Mouse (Mus musculus) thymus, adult 2 months (tissue): ENCODE results near the gene Kat2b. TPM values are rescaled to one million over a fixed set of nuclear protein-coding genes. Genes with fewer than 3 reads are reported as not detected.

Experiments used
- DNase-seq: peaks from one replicate; pipeline ENCODE4 v3.0.0; 2021
- H3K27ac ChIP-seq: fragments of 200-500 bp; 2 replicates; pipeline ENCODE4 v1.5.1; 2012; ENCODE audit warnings: low read length, control low read depth; ENCODE audit not compliant: control insufficient read depth, insufficient read depth
- H3K27me3 ChIP-seq: fragments of 200-500 bp; 2 replicates; pipeline ENCODE4 v1.6.1; 2012; ENCODE audit warnings: mild to moderate bottlenecking, low read length, moderate library complexity, mixed read lengths; ENCODE audit not compliant: control insufficient read depth, insufficient read depth
- H3K36me3 ChIP-seq: fragments of 200-500 bp; 2 replicates; pipeline ENCODE4 v1.6.1; 2012; ENCODE audit warnings: mild to moderate bottlenecking, low read length, moderate library complexity; ENCODE audit not compliant: control insufficient read depth, insufficient read depth
- H3K4me1 ChIP-seq: fragments of 200-500 bp; replicated peaks from 2 replicates; pipeline ENCODE4 v1.6.1; 2012; ENCODE audit warnings: low read length; ENCODE audit not compliant: control insufficient read depth, insufficient read depth
- H3K4me3 ChIP-seq: fragments of 200-500 bp; 2 replicates; pipeline ENCODE4 v1.5.1; 2012; ENCODE audit warnings: mild to moderate bottlenecking, low read length, control low read depth, moderate library complexity; ENCODE audit not compliant: control insufficient read depth, insufficient read depth
- CTCF ChIP-seq: fragments of 200-500 bp; IDR thresholded peaks from 2 replicates; pipeline ENCODE4 v1.5.1; 2012; ENCODE audit warnings: mild to moderate bottlenecking, control low read depth, low read length, moderate library complexity, borderline replicate concordance; ENCODE audit not compliant: control insufficient read depth, poor library complexity, insufficient read depth; ENCODE audit errors: extremely low read depth
- POLR2A ChIP-seq: fragments of 200-500 bp; IDR thresholded peaks from 2 replicates; pipeline ENCODE4 v1.6.1; 2012; ENCODE audit warnings: mild to moderate bottlenecking, low read length, control low read depth, moderate library complexity; ENCODE audit not compliant: control insufficient read depth, poor library complexity, insufficient read depth; ENCODE audit errors: extremely low read depth
- WGBS: fragments of 180-500 bp; shearing (Covaris S2); methylation state at CpG from one replicate; pipeline ENCODE4 v1.1.7; 2018; 5-methylcytosine and 5-hydroxymethylcytosine counted together
- polyA plus RNA-seq: library from polyadenylated mRNA; depleted of rRNA; stranded (reverse); fragments of >200 nt; gene quantifications from 2 replicates; pipeline ENCODE4 v1.2.3, GENCODE M21; 2012

Kat2b gene
- polyA plus RNA-seq, 1 experiment = 13.1 TPM

GRCm38 (mm10) chr17:53542536-53542935 lies 24.1 kb upstream of the Kat2b start:
- 97% methylated on average over 4 of the region's 4 CpGs for WGBS
- no peaks in the 10 kb centered on the region for H3K27me3 ChIP-seq
- TF ChIP-seq CTCF (no peak), POLR2A (no peak)
- no peak overlapping the region for H3K27ac ChIP-seq
- no peaks in the 10 kb centered on the region for H3K4me1 ChIP-seq
- H3K4me3 ChIP-seq = no peak overlapping the region
- no peaks in the 10 kb centered on the region for H3K36me3 ChIP-seq
- no peak for DNase-seq

- no peaks in the 10 kb centered on the region for H3K4me1 ChIP-seq
- H3K36me3 ChIP-seq = no peaks in the 10 kb centered on the region
- H3K27ac ChIP-seq = no peak overlapping the region
- DNase-seq = no peak
- TF ChIP-seq POLR2A (no peak), CTCF (no peak)
- 91% methylated on average over 9 of the region's 9 CpGs for WGBS
- H3K4me3 ChIP-seq = no peak overlapping the region
- H3K27me3 ChIP-seq = no peaks in the 10 kb centered on the region
Observed at GRCm38 (mm10) chr17:53543591-53544324, 22.9 kb upstream of the Kat2b start.

- Histone ChIP-seq H3K27ac (no peak overlapping the region), H3K4me1 (no peaks in the 10 kb centered on the region), H3K4me3 (no peak overlapping the region), H3K27me3 (no peaks in the 10 kb centered on the region), H3K36me3 (no peaks in the 10 kb centered on the region)
- TF ChIP-seq CTCF (no peak), POLR2A (no peak)
- no peak for DNase-seq
- 92% methylated on average over 8 of the region's 8 CpGs for WGBS
Observed at GRCm38 (mm10) chr17:53551306-53552299, 15.1 kb upstream of the Kat2b start.

GRCm38 (mm10) chr17:53554088-53554487 lies 12.6 kb upstream of the Kat2b start:
- peak; percentile 19 for DNase-seq
- Histone ChIP-seq H3K27ac (no peak overlapping the region), H3K27me3 (no peaks in the 10 kb centered on the region), H3K36me3 (no peaks in the 10 kb centered on the region), H3K4me1 (peaks cover 3% of the 10 kb centered on the region), H3K4me3 (no peak overlapping the region)
- 90% methylated on average over 4 of the region's 4 CpGs for WGBS
- TF ChIP-seq POLR2A = no peak
- no peak for TF ChIP-seq CTCF

- Histone ChIP-seq H3K27ac (no peak overlapping the region), H3K36me3 (no peaks in the 10 kb centered on the region), H3K27me3 (no peaks in the 10 kb centered on the region), H3K4me1 (peaks cover 3% of the 10 kb centered on the region), H3K4me3 (no peak overlapping the region)
- 89% methylated on average over 3 of the region's 3 CpGs for WGBS
- DNase-seq = no peak
- no peak for TF ChIP-seq CTCF
- no peak for TF ChIP-seq POLR2A
Observed at GRCm38 (mm10) chr17:53554813-53555212, 11.8 kb upstream of the Kat2b start.

- no peak for DNase-seq
- no peaks in the 10 kb centered on the region for H3K27me3 ChIP-seq
- TF ChIP-seq POLR2A (no peak), CTCF (no peak)
- H3K36me3 ChIP-seq = no peaks in the 10 kb centered on the region
- H3K27ac ChIP-seq = no peak overlapping the region
- WGBS = 91% methylated on average over 3 of the region's 3 CpGs
- no peak overlapping the region for H3K4me3 ChIP-seq
- peaks cover 3% of the 10 kb centered on the region for H3K4me1 ChIP-seq
Observed at GRCm38 (mm10) chr17:53557443-53557842, 9.2 kb upstream of the Kat2b start.
